Mouse (Mus musculus): ENCODE measurements around the gene Baiap2l2.
A peak's percentile ranks its signal among the peaks of the same experiment; 100 is the strongest.

The Baiap2l2 gene

DNA sequence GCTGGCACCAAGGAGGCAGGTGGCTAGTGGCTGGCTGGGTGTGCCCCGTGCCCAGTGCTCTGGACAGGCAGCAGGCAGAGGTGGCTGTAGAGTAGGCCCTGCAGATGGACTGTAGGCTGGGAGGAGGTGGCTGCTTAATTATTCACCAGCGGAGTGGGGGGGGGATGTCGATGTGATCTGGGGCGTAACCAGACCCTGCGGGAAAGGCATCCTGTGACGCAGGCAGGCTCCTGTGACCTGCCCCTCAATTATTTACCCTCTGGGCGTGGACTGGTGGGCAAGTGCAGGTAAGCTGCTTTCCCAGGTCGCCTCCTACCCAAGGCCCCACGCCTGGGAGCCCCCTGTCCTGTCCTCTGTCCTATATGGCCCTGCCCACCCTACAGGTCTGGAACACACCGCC is at the start of gene Baiap2l2:
Baiap2l2 (minus strand) TSS at position 139 of the 400 bp plus-strand sequence.
- no peak for DNase-seq (ENCODE audit: low read depth, low spot score)

DNA sequence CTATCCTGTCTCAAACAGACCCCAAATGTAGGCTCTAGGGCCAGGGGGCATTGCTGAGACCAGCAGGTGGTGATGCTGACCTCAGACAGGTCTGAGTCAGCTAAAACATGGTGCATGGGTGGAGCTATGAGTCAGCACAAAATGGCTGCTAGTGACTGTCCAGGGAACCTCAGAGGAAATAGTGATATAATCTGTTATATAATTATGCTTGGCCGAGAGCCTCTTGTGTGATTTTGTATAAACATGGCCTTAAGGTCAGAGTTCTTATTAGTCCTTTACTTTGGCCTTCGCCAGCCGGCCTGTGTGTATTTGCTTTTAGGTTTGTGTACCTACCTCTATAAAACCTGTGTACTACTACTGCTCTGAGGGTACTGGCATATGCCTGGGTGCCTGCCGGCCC is 48.1 kb upstream of the Baiap2l2 start:
- DNase-seq (ENCODE audit: low read depth, low spot score) = peak; percentile 12

DNA sequence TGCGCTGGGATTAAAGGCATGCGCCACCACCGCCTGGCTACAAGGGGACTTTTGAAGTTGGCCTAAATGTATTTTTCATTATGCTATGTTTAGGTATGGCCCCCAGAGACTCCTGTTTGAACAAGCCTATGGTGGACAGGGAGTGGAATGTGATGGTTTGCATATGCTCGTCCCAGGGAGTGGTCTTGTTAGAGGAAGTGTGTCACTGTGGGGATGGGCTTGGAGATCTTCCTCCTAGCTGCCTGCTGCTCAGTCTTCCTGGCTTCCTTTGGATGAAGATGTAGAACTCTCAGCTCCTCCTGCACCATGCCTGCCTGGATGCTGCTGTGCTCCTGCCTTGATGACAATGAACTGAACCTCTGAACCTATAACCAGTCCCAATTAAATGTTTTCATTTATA is 45.2 kb upstream of the Baiap2l2 start:
- DNase-seq (ENCODE audit: low read depth, low spot score) = no peak

DNA sequence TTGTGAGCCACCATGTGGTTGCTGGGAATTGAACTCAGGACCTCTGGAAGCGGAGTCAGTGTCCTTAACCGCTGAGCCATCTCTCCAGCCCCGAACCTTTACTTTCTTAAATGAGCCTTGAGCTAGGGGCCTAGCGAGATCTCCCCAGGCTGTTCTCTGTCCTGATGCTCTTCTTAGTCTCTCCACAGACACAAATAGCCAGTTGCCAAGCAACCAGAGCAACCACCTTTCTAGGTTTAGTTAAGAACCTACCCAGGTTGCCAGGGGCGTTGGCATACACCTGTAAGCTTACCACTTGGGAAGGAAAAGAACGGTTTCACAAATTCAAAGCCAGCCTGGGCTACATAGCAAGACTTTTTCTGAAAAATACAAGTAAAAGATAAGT is 44.6 kb upstream of the Baiap2l2 start:
- peak; percentile 33 for DNase-seq (ENCODE audit: low read depth, low spot score)

DNA sequence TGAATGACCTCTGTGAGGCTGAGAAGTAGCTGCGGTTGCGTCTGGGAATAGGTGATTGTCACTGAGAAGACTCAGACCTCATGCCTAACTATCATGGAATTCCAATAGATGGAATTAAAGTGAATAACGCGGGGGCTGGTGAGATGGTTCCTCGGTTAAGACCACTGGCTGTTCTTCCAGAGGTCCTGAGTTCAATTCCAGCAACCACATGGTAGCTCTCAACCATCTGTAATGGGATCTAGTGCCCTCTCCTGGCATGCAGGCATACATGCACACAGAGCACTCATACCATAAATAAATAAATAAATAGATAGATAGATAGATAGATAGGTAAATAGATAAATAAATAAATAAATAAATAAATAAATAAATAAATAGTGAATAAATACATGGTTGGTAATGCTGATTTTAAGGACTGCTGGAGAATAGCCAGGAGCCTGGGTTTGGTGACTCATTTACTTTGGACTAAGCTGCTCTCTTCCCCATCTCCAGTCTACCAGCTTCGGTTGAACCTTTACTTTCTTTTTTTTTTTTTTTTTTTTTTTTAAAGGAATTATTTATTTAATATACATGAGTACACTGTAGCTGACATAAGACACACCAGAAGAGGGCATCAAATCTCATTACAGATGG is 44.1 kb upstream of the Baiap2l2 start:
- no peak for DNase-seq (ENCODE audit: low read depth, low spot score)

DNA sequence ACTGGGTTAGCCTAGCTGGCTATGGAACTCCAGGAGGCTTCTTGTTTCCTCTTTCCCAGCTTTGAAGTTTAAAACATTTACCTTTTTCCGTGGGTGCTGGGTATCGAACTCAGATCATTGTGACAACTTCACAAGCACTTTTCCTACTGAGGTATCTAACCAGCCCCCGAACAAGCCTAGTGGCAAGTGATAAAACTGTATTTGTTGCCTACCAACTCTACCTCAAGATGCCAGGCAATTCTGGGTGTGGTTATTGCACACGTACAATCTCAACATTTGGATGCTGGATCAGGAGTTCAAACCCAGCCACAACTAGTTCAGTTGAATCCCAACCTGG is 43.6 kb upstream of the Baiap2l2 start:
- no peak for DNase-seq (ENCODE audit: low read depth, low spot score)

DNA sequence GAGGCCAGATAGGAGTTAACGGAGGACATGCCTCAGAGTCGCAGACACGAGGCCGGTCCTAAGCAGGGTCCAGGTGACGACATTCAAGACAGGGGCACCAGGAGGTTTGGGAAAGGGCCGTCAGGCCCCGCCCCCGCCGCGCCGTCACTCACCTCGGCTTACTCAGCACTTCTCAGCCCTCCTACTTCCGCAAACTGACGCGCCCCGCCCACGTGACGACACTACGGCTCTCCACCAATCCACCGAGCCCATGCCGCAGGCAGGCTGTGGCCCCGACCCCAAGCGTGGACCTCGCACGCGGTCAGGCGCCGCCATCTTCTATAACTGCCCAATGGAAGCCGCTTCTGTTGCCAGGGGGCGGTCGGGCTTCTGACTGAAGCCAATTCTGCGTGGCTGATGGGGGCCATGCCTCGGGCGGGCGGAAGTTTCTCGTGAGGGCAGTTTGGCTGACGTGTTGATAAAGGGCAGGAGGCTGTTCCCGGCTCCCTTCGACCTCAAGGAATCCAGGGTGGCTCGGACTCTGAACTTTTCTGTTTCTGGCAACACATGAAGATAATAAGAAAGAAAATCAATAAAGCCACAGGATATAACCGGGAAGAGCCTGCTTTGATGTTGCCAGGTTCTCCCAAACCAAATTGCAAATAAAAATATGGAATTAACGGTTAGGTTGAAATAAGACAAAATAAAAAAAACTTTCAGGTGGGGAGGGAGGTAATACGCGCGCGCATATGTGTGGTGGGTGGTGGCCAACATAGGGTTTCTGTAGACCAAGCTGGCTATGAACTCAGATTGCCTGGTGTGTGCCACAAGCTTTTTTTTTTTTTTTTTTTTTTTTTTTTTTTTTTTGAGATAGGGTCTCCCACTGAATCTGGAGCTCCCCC is 43.0 kb upstream of the Baiap2l2 start, which contains the start of gene Pla2g6:
Pla2g6 (minus strand) TSS at position 333 of the 881 bp plus-strand sequence.
- DNase-seq (ENCODE audit: low read depth, low spot score) = peak; percentile 100

DNA sequence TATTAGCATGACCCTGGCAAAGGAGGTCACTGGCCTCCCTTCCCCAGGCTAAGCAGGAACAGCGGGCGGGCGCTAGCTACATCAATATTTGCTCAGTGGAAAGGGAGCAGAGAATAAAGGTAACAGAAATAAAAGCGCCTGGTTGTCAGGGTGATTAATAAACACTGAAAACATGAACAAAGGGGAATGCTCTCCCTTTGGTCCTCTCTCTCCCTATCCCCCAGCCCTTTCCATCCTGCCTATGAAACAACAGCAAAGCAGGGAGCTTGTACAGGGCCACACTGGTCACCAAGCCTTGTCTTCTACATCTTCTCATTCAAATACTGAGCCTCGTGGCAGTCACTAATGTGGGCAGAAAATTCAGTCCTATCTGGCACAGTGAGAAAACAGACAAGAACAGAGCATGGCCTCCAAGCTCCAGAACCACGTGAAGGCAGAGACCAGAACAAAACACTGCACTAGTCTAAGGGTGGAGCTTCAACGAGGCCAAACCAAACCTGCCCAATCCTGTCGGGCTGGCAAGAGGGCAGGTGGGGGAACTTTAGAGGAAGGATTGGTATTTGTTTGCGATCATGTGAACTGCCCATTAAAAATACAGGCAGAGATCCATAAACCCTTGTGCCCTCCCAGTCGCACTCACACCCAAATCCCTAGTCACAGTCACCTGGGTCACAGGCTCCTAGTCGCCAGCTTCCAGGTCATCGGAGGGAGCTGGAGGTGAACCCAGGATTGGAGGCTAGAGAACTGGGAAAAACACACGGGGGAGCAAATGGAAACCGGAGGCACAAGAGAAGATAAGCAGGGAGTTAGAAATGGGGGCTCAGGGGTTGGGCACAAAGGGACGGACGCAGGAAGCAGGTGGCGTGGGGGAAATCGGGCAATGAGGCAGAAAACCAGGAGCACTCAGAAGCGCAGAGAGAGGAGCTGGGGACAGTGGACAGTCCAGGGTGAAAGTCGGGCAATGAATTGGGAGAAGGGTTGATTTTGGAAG is 41.9 kb upstream of the Baiap2l2 start:
- peak; percentile 78 for DNase-seq (ENCODE audit: low read depth, low spot score)

DNA sequence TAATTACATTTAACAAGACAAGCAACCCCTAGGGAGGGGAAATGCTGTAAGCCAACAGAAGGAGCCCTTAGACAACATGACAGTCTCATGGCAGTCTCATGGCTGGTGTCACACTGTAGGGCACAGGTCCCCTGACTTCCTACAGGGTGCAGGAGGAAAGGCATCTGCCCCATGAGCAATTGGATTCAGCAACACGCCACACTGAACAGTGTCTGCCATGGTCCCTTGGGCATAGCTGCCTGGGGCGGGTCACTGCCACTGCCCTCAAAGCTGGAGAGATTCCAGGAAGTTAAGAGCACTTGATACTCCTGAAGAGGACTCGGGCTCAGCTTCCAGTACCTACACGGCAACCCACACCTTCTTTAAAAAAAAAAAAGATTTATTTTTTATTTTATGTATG is 40.9 kb upstream of the Baiap2l2 start:
- no peak for DNase-seq (ENCODE audit: low read depth, low spot score)

DNA sequence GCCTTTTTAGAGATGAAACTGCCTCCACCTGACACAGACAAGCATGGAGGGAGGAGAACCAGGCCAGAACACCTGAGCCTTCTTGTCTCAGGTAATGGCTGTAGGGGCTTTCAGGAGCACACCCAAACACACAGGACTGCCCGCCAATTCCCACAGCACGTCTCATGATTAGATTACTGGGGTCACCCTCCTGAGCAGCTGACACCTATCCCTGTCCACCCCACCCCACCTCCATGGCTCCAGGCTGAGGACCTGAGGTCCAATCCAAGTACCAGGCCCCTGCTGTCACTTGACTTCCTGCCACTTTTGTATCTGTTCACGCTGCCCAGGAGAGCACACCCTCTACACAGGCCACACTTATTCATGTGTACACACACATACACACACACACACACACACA is 40.4 kb upstream of the Baiap2l2 start:
- DNase-seq (ENCODE audit: low read depth, low spot score) = no peak

DNA sequence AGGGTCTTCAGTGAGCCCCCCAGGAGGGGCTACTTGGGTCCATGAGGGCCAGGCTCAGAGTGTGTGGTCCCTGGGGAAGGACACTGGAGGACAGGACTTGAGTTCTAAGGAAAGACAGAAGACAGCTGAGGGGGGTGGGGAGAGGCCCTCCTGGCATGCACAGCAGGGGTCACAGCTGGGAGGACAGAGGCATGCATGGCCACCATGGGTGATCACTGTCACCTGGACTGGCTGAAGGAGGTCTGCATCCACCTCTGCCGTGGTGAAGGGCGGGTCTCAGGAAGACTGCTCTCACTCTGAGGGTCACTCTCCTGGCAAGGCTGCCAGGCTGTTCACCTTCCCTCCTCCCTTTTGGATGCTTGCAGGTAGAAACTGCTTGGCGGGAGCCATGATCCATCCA is 39.0 kb upstream of the Baiap2l2 start:
- DNase-seq (ENCODE audit: low read depth, low spot score) = no peak

DNA sequence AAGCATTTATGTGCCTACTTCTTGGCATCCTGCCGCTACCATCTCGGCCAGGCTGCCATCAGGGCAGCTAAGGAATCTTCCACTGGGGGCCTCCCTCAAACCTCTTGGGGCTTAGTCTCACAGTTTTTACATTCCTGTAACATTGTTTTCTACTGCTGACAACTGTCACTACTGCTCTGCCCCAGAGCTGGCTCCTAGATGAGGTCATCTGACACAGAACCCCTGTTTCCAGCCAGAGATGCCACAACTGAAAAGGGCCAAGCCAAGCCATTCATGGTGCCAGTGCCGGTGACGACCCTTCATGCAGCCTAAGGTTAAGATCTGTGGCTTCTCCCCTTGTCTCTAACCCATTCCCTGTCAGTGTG is 38.4 kb upstream of the Baiap2l2 start:
- no peak for DNase-seq (ENCODE audit: low read depth, low spot score)

DNA sequence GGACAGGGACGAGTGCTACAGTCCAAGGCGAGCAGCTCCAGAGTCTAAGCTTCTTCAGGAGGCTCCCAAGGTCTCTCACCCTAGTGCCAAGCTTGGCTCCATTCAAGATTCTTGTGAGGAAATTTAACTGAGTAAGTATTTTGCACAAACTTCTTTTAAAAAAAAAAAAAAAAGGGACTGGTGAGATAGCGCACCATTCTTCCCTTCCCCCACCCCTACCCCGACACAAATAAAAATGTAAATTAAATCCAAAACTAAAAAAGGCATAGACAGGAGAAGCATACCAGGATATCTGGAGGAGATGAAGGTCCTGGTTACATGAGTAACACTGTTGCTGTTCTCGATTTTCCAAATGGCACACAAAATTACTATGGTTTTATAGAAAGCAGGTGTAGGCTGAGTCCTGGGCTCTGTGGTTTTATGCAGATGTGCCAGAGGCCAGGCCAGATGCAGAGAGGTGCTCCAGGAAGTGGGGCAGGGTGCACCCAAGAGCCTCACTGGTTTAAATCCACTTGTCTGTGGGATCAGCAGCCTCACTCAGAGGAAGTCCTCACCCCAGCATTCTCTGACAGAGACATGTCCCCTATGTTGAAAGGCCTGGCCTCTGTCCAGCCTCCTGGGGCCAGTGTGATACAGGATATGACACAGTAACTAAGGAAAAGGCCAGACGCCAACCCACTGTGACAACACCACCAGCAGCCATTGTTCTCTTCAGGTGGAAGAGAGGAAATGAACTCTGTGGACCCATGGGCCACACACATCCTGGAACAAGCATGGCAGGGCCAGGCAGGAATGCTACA is 37.9 kb upstream of the Baiap2l2 start:
- DNase-seq (ENCODE audit: low read depth, low spot score) = peak; percentile 35

DNA sequence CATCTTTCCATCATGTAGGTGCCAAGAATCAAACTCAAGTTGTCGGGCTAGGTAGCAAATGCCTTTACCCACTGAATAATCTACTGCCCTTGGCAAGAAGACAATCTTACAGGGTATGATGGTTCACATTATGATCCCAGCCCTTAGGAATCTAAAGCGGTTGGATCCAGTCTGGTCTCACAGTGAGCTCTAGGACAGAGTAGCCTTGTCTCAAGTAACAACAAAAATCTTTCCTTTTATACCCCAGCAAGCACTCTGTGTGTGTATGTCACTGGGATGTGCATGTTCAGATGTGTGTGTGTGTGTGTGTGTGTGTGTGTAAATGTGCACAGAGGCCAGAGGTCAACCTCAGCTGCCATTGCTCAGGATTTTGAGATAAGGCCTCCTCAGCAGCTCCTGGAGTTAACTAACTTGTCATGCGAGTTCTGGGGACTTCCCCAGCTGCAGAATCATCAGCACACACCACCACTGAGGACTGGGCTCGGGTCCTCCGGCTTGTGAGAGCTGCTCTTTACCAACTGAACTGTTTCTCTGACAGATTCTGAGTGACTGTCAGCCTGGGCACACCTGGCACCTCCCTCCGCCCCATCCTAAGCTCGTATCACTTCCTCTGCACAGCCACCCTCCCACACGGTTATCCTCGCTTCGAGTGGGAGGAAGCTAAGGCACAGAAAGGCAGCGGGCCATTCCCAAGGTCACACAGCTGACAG is 37.1 kb upstream of the Baiap2l2 start:
- DNase-seq (ENCODE audit: low read depth, low spot score) = no peak

DNA sequence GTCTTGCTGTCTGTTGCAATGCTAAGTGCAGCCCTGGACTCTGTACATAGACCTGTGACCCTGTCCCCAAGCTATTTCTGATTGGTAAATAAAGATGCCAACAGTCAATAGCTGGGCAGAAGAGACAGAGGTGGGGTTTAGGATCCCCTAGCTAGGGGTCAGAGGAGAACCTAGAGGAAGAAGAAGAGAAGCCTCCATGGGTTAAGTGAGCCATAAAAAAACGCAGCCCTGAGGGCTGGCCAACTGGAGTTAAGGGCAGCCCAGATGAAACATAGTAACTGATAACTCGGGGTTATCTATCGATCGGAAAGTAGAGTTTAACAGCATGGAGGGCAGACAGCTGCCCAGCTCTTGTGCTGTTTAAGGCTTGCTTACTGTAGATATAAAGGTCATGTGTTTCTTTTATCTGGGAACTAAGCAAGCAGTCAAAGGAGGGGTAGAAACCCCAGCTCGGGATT is 36.4 kb upstream of the Baiap2l2 start:
- DNase-seq (ENCODE audit: low read depth, low spot score) = no peak

DNA sequence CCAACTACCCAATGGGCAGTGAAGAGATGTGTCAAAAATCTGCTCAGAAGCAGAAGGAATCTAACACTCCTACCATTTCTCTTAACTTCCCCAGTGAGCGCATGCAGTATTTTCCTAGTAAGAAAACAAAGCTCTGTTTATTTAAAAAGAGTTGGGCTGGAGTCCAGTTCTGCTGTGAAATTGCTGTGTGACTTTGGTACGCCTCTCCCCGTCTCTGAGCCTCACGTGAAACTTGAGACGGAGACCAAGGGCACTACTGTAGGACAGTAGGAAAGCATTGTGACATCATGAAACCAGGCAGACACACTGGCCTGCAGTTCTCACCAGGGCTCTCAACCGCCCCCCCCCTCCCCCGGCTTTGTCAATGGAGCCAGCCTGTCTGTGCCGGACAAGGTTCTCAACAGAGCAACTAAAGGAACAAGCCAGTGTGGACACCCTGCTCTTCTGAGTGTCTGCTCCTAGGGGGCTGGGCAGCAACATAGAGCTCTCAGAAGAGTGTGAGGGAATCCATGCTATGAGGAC is 28.6 kb upstream of the Baiap2l2 start:
- peak; percentile 23 for DNase-seq (ENCODE audit: low read depth, low spot score)

DNA sequence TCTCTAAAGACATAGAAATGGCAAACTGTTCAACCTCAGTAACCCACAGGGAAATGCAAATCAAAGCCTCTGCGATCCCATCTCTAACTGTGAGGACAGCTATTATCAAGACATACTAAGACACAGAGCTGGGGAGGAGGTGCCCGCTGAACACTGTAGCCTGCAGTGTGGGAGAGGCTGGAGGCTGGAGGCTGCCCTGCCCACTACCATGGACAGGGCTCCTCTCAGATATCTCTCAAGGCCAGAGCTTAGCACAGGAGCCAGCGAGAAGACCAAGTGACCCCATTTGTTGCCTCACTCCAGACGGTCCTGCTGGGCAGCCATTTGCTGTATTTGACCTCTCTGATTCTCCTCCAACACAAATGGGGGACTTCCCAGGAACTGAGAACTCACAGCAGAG is 22.5 kb upstream of the Baiap2l2 start:
- no peak for DNase-seq (ENCODE audit: low read depth, low spot score)

DNA sequence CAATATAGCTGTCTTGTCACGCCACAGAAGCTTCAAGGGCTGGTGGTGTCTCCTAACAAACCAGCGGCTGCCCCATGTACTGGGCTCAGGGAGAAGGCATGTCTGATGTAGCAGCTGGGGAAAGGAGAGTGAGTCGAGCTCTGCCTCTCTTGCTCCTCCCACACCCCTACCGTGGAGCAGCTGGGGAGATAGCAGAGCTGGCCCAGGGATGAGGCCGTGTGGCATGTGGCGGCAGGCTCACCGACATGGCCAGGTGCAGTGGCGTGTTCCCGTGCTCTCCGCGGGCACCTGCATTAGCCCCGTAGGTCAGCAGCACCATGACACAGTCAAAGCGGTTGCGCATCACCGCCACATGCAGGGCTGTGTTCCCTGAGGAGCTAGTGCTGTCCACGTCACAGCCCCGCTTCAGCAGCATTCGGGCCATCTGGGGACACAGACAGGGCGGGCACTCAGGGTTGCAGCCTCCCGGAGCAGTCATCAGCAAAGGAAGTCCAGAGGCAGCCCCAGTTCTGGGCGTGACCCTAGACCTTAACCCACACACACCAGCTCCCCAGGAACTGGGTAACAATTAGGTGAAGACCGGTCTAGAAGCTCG is 20.8 kb upstream of the Baiap2l2 start:
- no peak for DNase-seq (ENCODE audit: low read depth, low spot score)

DNA sequence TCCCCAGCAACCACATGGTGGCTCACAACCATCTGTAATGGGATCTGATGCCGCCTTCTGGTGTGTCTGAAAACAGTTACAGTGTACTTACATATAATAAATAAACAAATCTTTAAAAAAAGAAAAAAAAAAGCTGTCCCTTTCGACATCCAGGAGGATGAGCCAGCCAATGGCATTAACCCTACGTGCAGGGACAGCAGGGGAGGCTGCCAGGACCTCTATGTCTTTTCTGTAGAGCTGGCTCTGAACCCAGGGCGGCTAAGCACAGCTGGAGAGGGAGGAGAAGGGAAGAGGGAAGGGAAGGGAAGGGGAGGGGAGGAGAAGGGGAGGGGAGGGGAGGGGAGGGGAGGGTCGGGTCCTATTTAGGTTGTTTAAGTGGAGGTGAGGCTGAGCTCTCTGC is 19.5 kb upstream of the Baiap2l2 start:
- no peak for DNase-seq (ENCODE audit: low read depth, low spot score)

DNA sequence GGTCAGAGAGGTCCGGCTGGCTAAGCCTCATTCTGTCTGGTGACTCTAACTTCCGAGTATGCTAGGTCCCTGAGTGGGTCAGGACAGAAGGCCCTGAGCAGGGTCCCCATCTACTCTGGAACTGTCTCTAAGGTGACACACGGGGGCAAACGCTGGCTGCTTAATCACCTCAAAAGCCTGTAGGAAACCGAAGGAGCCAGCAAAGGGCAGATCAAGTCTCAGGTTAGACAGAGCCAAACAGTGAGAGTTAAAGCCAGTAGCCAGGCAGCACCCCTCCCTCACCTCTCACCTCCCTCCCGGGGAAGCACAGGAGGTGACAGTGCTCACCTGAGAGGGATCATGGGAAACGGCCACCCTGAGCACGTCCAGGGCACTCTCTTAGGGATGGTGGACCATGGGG is 18.4 kb upstream of the Baiap2l2 start:
- DNase-seq (ENCODE audit: low read depth, low spot score) = no peak

Measured in brain, adult 2 months (tissue).